Mouse (Mus musculus): ENCODE measurements around the gene Mrgpre. TPM values are rescaled to one million over a fixed set of nuclear protein-coding genes. Genes with fewer than 3 reads are reported as not detected.

Gene Mrgpre
- 2.8 and 3.3 TPM in 2 replicates for polyA plus RNA-seq (2012; rRNA removed)

GRCm38 (mm10) chr7:143783996-143784829 is at the start of gene Mrgpre:
Mrgpre (minus strand) TSS chr7:143784500.

GRCm38 (mm10) chr7:143822375-143823265 is 38.3 kb upstream of the Mrgpre start, which contains the start of the genes Nadsyn1 and Dhcr7:
Nadsyn1 (minus strand) TSS chr7:143822849.
Dhcr7 (plus strand) TSS chr7:143823145.

GRCm38 (mm10) chr7:143766893-143767292 is 17.4 kb downstream of the Mrgpre start, which contains the start of gene Mrgprg:
Mrgprg (minus strand) TSS chr7:143766993.

GRCm38 (mm10) chr7:143756125-143757026 is 27.9 kb downstream of the Mrgpre start, which contains the start of gene Osbpl5:
Osbpl5 (minus strand) TSS chr7:143756985.

Other genes with a start within 250 kb of the Mrgpre start
- gene Nap1l4, start 235.4 kb downstream of the Mrgpre start, polyA plus RNA-seq (2012; rRNA removed) = 70.2 and 87.2 TPM in 2 replicates
- 21.7 and 22.5 TPM in 2 replicates for gene Cars, start 184.4 kb downstream of the Mrgpre start, polyA plus RNA-seq (2012; rRNA removed)
- gene Tnfrsf26, start 155.8 kb downstream of the Mrgpre start, polyA plus RNA-seq (2012; rRNA removed) = 0.24 and 0.35 TPM in 2 replicates
- gene Tnfrsf22, start 134.8 kb downstream of the Mrgpre start, polyA plus RNA-seq (2012; rRNA removed) = 4.6 and 6.7 TPM in 2 replicates
- gene Tnfrsf23, start 98.6 kb downstream of the Mrgpre start, polyA plus RNA-seq (2012; rRNA removed) = 1.7 and 3.5 TPM in 2 replicates
- 115 and 127 TPM in 2 replicates for gene Osbpl5, start 27.5 kb downstream of the Mrgpre start, polyA plus RNA-seq (2012; rRNA removed)
- not detected in 2 replicates for gene Mrgprg, start 17.5 kb downstream of the Mrgpre start, polyA plus RNA-seq (2012; rRNA removed)
- gene Nadsyn1, start 38.3 kb upstream of the Mrgpre start, polyA plus RNA-seq (2012; rRNA removed) = 13.8 and 15.4 TPM in 2 replicates
- gene Dhcr7, start 38.6 kb upstream of the Mrgpre start, polyA plus RNA-seq (2012; rRNA removed) = 225 and 367 TPM in 2 replicates
- gene Gm498, start 82.3 kb upstream of the Mrgpre start, polyA plus RNA-seq (2012; rRNA removed) = 0.10 TPM in 1 of 2 replicates, not detected in the other
- 3.4 and 3.6 TPM in 2 replicates for gene Shank2, start 217.4 kb upstream of the Mrgpre start, polyA plus RNA-seq (2012; rRNA removed)

Data from ovary, adult 2 months (tissue).